Mouse (Mus musculus): ENCODE results near the gene Fhl3. TPM values are rescaled to one million over a fixed set of nuclear protein-coding genes. Genes with fewer than 3 reads are reported as not detected.

The Fhl3 gene
- polyA plus RNA-seq, 1 experiment from 2014 or later, result 3.9 TPM

- Histone ChIP-seq H3K27ac (ENCODE audit: low read depth, low read length) (no peak overlapping the region), H3K4me1 (ENCODE audit: control insufficient read depth, insufficient read depth, low read length) (peaks cover 3% of the 10 kb centered on the region; the same call in 1 of the 2 replicates), H3K9me3 (ENCODE audit: control insufficient read depth, low read length) (no peaks in the 10 kb centered on the region), H3K4me2 (no peak overlapping the region), H3K9ac (ENCODE audit: low read length) (no peak overlapping the region), H3K4me3 (ENCODE audit: low read depth, low read length) (no peak overlapping the region), H3K27me3 (ENCODE audit: control insufficient read depth, insufficient read depth, low read length) (no peaks in the 10 kb centered on the region), H3K36me3 (ENCODE audit: control insufficient read depth, insufficient read depth, low read length) (no peaks in the 10 kb centered on the region)
- ATAC-seq (ENCODE audit: low FRiP score) (no peak), DNase-seq (ENCODE audit: low spot score, missing footprints) (peak; percentile 33)
- 71% methylated on average over 1 of the region's 1 CpGs for WGBS
Observed at GRCm38 (mm10) chr4:124738783-124739182, 38.3 kb downstream of the Fhl3 start.

- H3K9me3 ChIP-seq (ENCODE audit: control insufficient read depth, low read length), result no peaks in the 10 kb centered on the region
- peak within 1 kb of the TSS; percentile 53 for H3K4me2 ChIP-seq
- peak within 1 kb of the TSS; percentile 35 for H3K4me3 ChIP-seq (ENCODE audit: low read depth, low read length)
- no peaks in the 10 kb centered on the region for H3K36me3 ChIP-seq (ENCODE audit: control insufficient read depth, insufficient read depth, low read length)
- no peaks in the 10 kb centered on the region for H3K27me3 ChIP-seq (ENCODE audit: control insufficient read depth, insufficient read depth, low read length)
- H3K27ac ChIP-seq (ENCODE audit: low read depth, low read length), result no peak within 1 kb of the TSS; the same call in 1 of the 2 replicates
- peaks cover 3% of the 10 kb centered on the region; the same call in 1 of the 2 replicates for H3K4me1 ChIP-seq (ENCODE audit: control insufficient read depth, insufficient read depth, low read length)
- whole genome bisulfite sequencing, result 22% methylated on average over 25 of the region's 25 CpGs
- ATAC-seq (ENCODE audit: low FRiP score), result peak; percentile 91
- peak; percentile 93 for DNase-seq (ENCODE audit: low spot score, missing footprints)
- peak within 1 kb of the TSS; percentile 66 for H3K9ac ChIP-seq (ENCODE audit: low read length)
Observed at GRCm38 (mm10) chr4:124741376-124742343, 41.2 kb downstream of the Fhl3 start, which contains the start of gene Inpp5b. TSS of gene Inpp5b (plus strand) at chr4:124741850.

GRCm38 (mm10) chr4:124742839-124743238 lies 42.3 kb downstream of the Fhl3 start:
- WGBS, result 83% methylated on average over 11 of the region's 11 CpGs
- Histone ChIP-seq H3K27me3 (ENCODE audit: control insufficient read depth, insufficient read depth, low read length) (no peaks in the 10 kb centered on the region), H3K36me3 (ENCODE audit: control insufficient read depth, insufficient read depth, low read length) (no peaks in the 10 kb centered on the region), H3K4me2 (no peak overlapping the region), H3K4me1 (ENCODE audit: control insufficient read depth, insufficient read depth, low read length) (peaks cover 3% of the 10 kb centered on the region; the same call in 1 of the 2 replicates), H3K27ac (ENCODE audit: low read depth, low read length) (no peak overlapping the region), H3K9ac (ENCODE audit: low read length) (no peak overlapping the region), H3K9me3 (ENCODE audit: control insufficient read depth, low read length) (no peaks in the 10 kb centered on the region), H3K4me3 (ENCODE audit: low read depth, low read length) (no peak overlapping the region)
- ATAC-seq (ENCODE audit: low FRiP score) (no peak), DNase-seq (ENCODE audit: low spot score, missing footprints) (peak; percentile 69)

- Histone ChIP-seq H3K4me1 (ENCODE audit: control insufficient read depth, insufficient read depth, low read length) (peaks cover 3% of the 10 kb centered on the region; the same call in 1 of the 2 replicates), H3K9ac (ENCODE audit: low read length) (no peak overlapping the region), H3K27me3 (ENCODE audit: control insufficient read depth, insufficient read depth, low read length) (peaks cover 3% of the 10 kb centered on the region; the same call in 1 of the 2 replicates), H3K4me3 (ENCODE audit: low read depth, low read length) (no peak overlapping the region), H3K9me3 (ENCODE audit: control insufficient read depth, low read length) (no peaks in the 10 kb centered on the region), H3K36me3 (ENCODE audit: control insufficient read depth, insufficient read depth, low read length) (no peaks in the 10 kb centered on the region), H3K27ac (ENCODE audit: low read depth, low read length) (no peak overlapping the region), H3K4me2 (no peak overlapping the region)
- no peak for ATAC-seq (ENCODE audit: low FRiP score)
- DNase-seq (ENCODE audit: low spot score, missing footprints), result no peak
- WGBS, result 76% methylated on average over 7 of the region's 7 CpGs
Observed at GRCm38 (mm10) chr4:124746577-124746976, 46.1 kb downstream of the Fhl3 start.

- Histone ChIP-seq H3K4me1 (ENCODE audit: control insufficient read depth, insufficient read depth, low read length) (peaks cover 12% of the 10 kb centered on the region), H3K4me2 (no peak overlapping the region), H3K27ac (ENCODE audit: low read depth, low read length) (no peak overlapping the region), H3K9ac (ENCODE audit: low read length) (no peak overlapping the region), H3K36me3 (ENCODE audit: control insufficient read depth, insufficient read depth, low read length) (no peaks in the 10 kb centered on the region), H3K4me3 (ENCODE audit: low read depth, low read length) (no peak overlapping the region), H3K9me3 (ENCODE audit: control insufficient read depth, low read length) (no peaks in the 10 kb centered on the region), H3K27me3 (ENCODE audit: control insufficient read depth, insufficient read depth, low read length) (peaks cover 3% of the 10 kb centered on the region; the same call in 1 of the 2 replicates)
- ATAC-seq (ENCODE audit: low FRiP score) (no peak), DNase-seq (ENCODE audit: low spot score, missing footprints) (no peak)
- WGBS, result 64% methylated on average over 4 of the region's 4 CpGs
Observed at GRCm38 (mm10) chr4:124747851-124748250, 47.4 kb downstream of the Fhl3 start.

GRCm38 (mm10) chr4:124751300-124752250 lies 51.1 kb downstream of the Fhl3 start:
- WGBS, result under 1% methylated on average over 75 of the region's 75 CpGs

GRCm38 (mm10) chr4:124752281-124753199 lies 52.0 kb downstream of the Fhl3 start:
- Histone ChIP-seq H3K4me1 (ENCODE audit: control insufficient read depth, insufficient read depth, low read length) (peaks cover 12% of the 10 kb centered on the region), H3K9me3 (ENCODE audit: control insufficient read depth, low read length) (no peaks in the 10 kb centered on the region), H3K4me3 (ENCODE audit: low read depth, low read length) (peak overlapping the region; percentile 74), H3K4me2 (peak overlapping the region; percentile 97), H3K9ac (ENCODE audit: low read length) (peak overlapping the region; percentile 72), H3K36me3 (ENCODE audit: control insufficient read depth, insufficient read depth, low read length) (no peaks in the 10 kb centered on the region), H3K27ac (ENCODE audit: low read depth, low read length) (no peak overlapping the region), H3K27me3 (ENCODE audit: control insufficient read depth, insufficient read depth, low read length) (peaks cover 3% of the 10 kb centered on the region; the same call in 1 of the 2 replicates)
- WGBS, result 15% methylated on average over 15 of the region's 15 CpGs
- no peak for ATAC-seq (ENCODE audit: low FRiP score)
- no peak for DNase-seq (ENCODE audit: low spot score, missing footprints)

More at GRCm38 (mm10) chr4:124751300-124752250, 51.1 kb downstream of the Fhl3 start:
- Histone ChIP-seq H3K4me3 (ENCODE audit: low read depth, low read length) (peak overlapping the region; percentile 74), H3K27me3 (ENCODE audit: control insufficient read depth, insufficient read depth, low read length) (peaks cover 3% of the 10 kb centered on the region; the same call in 1 of the 2 replicates), H3K4me2 (peak overlapping the region; percentile 97), H3K36me3 (ENCODE audit: control insufficient read depth, insufficient read depth, low read length) (no peaks in the 10 kb centered on the region), H3K9me3 (ENCODE audit: control insufficient read depth, low read length) (no peaks in the 10 kb centered on the region), H3K4me1 (ENCODE audit: control insufficient read depth, insufficient read depth, low read length) (peaks cover 12% of the 10 kb centered on the region), H3K27ac (ENCODE audit: low read depth, low read length) (no peak overlapping the region), H3K9ac (ENCODE audit: low read length) (peak overlapping the region; percentile 72)
- DNase-seq (ENCODE audit: low spot score, missing footprints), result peak; percentile 98
- ATAC-seq (ENCODE audit: low FRiP score), result peak; percentile 99

GRCm38 (mm10) chr4:124755526-124755925 lies 55.0 kb downstream of the Fhl3 start:
- Histone ChIP-seq H3K27me3 (ENCODE audit: control insufficient read depth, insufficient read depth, low read length) (no peaks in the 10 kb centered on the region), H3K36me3 (ENCODE audit: control insufficient read depth, insufficient read depth, low read length) (no peaks in the 10 kb centered on the region), H3K4me3 (ENCODE audit: low read depth, low read length) (no peak overlapping the region), H3K9me3 (ENCODE audit: control insufficient read depth, low read length) (no peaks in the 10 kb centered on the region), H3K27ac (ENCODE audit: low read depth, low read length) (no peak overlapping the region), H3K4me2 (no peak overlapping the region), H3K9ac (ENCODE audit: low read length) (no peak overlapping the region), H3K4me1 (ENCODE audit: control insufficient read depth, insufficient read depth, low read length) (peaks cover 12% of the 10 kb centered on the region)
- ATAC-seq (ENCODE audit: low FRiP score), result no peak
- WGBS, result 80% methylated on average over 7 of the region's 7 CpGs
- DNase-seq (ENCODE audit: low spot score, missing footprints), result no peak

All from midbrain, embryonic 11.5 days (tissue).